Mouse (Mus musculus): ENCODE data around the gene Dusp7. TPM values are rescaled to one million over a fixed set of nuclear protein-coding genes. Genes with fewer than 3 reads are reported as not detected.

Dusp7 gene
- 64.0 TPM for polyA plus RNA-seq (2017; shearing (Covaris generic))

DNA sequence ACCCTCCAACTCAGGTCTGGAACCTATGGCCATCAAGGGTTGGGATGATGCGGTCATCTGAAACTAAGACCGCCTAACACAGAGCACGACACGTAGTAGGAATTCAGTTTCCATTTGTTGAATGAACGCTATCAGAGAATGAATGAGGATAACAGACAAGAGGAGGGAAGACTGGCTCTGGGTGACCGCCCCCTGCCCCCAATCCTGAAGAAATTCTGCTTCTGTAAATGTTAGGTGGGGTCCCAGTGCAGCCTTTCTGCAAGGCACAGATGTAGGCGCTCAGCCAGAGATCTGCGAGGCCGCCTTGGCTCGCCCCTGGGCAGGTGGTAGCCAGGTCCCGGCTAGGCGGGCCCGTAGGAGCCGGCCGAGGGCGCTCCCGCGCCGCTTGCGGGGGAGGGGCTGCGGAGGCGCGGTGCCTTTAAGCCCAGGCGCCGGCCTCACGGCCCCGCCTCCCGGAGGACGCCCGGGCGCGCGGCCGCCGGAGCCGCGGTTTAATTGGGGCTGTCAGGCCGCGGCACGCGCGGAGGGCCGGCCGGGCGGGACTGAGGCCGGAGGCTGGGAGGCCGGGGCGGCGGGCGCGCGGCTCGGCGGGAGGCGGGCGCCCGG lies at the start of gene Dusp7:
Gene Dusp7 (plus strand): TSS at position 521 of the 606 bp plus-strand sequence.

Other genes with a start within 250 kb of the Dusp7 start
- gene Glyctk, start 210.5 kb upstream of the Dusp7 start, polyA plus RNA-seq (2017; shearing (Covaris generic)): 8.1 TPM
- 118 TPM for gene Wdr82, start 197.7 kb upstream of the Dusp7 start, polyA plus RNA-seq (2017; shearing (Covaris generic))
- 114 TPM for gene Ppm1m, start 168.9 kb upstream of the Dusp7 start, polyA plus RNA-seq (2017; shearing (Covaris generic))
- gene Twf2, start 165.5 kb upstream of the Dusp7 start, polyA plus RNA-seq (2017; shearing (Covaris generic)): 317 TPM
- not detected for gene Tlr9, start 146.0 kb upstream of the Dusp7 start, polyA plus RNA-seq (2017; shearing (Covaris generic))
- gene Alas1, start 120.0 kb upstream of the Dusp7 start, polyA plus RNA-seq (2017; shearing (Covaris generic)): 48.2 TPM
- gene Poc1a, start 87.6 kb upstream of the Dusp7 start, polyA plus RNA-seq (2017; shearing (Covaris generic)): 4.1 TPM
- gene Rpl29, start 60.8 kb downstream of the Dusp7 start, polyA plus RNA-seq (2017; shearing (Covaris generic)): 577 TPM
- gene Acy1, start 69.7 kb downstream of the Dusp7 start, polyA plus RNA-seq (2017; shearing (Covaris generic)): 19.6 TPM
- 8.6 TPM for gene Abhd14b, start 78.8 kb downstream of the Dusp7 start, polyA plus RNA-seq (2017; shearing (Covaris generic))
- gene Abhd14a, start 79.0 kb downstream of the Dusp7 start, polyA plus RNA-seq (2017; shearing (Covaris generic)): 13.0 TPM
- gene Pcbp4, start 84.7 kb downstream of the Dusp7 start, polyA plus RNA-seq (2017; shearing (Covaris generic)): 12.2 TPM
- gene Gpr62, start 97.3 kb downstream of the Dusp7 start, polyA plus RNA-seq (2017; shearing (Covaris generic)): not detected
- gene Rrp9, start 107.3 kb downstream of the Dusp7 start, polyA plus RNA-seq (2017; shearing (Covaris generic)): 82.8 TPM
- gene Parp3, start 108.3 kb downstream of the Dusp7 start, polyA plus RNA-seq (2017; shearing (Covaris generic)): 75.9 TPM
- not detected for gene Iqcf1, start 131.3 kb downstream of the Dusp7 start, polyA plus RNA-seq (2017; shearing (Covaris generic))
- gene Iqcf5, start 145.9 kb downstream of the Dusp7 start, polyA plus RNA-seq (2017; shearing (Covaris generic)): not detected
- not detected for gene Iqcf3, start 193.0 kb downstream of the Dusp7 start, polyA plus RNA-seq (2017; shearing (Covaris generic))
- gene Iqcf4, start 202.4 kb downstream of the Dusp7 start, polyA plus RNA-seq (2017; shearing (Covaris generic)): not detected